Mouse (Mus musculus): ENCODE results near the gene Cd5. TPM values are rescaled to one million over a fixed set of nuclear protein-coding genes. Genes with fewer than 3 reads are reported as not detected.

The Cd5 gene
- total and polyA plus RNA-seq, 3 experiments, result 0.11 to 0.80 (median 0.26) TPM

DNA sequence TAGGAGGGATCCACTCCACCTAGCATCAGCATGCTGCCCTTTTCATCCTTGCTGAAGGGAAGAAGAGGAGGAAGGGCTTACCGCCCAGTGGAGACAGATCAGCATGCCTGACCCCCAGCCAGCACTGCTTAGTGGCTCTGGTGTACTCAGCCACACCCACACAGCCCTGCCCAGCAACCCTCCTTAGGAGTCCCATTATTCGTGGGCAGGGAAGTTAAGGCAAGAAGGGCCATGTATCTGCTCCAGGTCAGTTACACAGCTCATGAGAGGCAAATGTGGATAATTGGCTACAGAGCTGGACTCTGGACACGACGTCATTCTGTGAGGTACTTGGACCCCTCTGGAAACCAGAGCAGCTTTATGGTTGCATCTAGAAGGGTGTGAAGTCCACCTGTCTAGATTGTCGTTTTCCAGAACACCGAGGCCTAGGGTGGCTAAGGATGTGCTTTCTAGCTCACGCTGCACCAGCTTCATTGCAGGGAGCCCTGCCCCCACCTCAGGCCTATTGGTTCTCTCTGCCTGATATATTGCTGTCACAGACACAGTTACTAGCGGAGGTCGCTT is 66.9 kb downstream of the Cd5 start:
- no peak overlapping the region for H3K9ac ChIP-seq (ENCODE audit: low read depth, low read length)
- no peaks in the 10 kb centered on the region for H3K36me3 ChIP-seq (ENCODE audit: control insufficient read depth, insufficient read depth, low read length)
- no peaks in the 10 kb centered on the region for H3K27me3 ChIP-seq (ENCODE audit: control insufficient read depth, insufficient read depth, low read length)
- 79% methylated on average over 9 of the region's 9 CpGs for whole genome bisulfite sequencing
- intact Hi-C loops (cut with DNase I), result no loop called here
- no peak overlapping the region for H3K4me3 ChIP-seq
- no peaks in the 10 kb centered on the region for H3K79me2 ChIP-seq (replicated peaks; ENCODE audit: control insufficient read depth, insufficient read depth, low read length)
- DNase-seq, result no peak
- TF ChIP-seq POLR2A (IDR thresholded peaks at IDR 0.05; ENCODE audit: insufficient read depth, low read depth, low read length) (no peak), CTCF (IDR thresholded peaks at IDR 0.05) (no peak), EP300 (IDR thresholded peaks at IDR 0.05; ENCODE audit: insufficient read depth, low read depth, low read length) (no peak)
- no peaks in the 10 kb centered on the region for H3K4me1 ChIP-seq (ENCODE audit: control insufficient read depth, insufficient read depth, low read length)
- H3K27ac ChIP-seq, result no peak overlapping the region

DNA sequence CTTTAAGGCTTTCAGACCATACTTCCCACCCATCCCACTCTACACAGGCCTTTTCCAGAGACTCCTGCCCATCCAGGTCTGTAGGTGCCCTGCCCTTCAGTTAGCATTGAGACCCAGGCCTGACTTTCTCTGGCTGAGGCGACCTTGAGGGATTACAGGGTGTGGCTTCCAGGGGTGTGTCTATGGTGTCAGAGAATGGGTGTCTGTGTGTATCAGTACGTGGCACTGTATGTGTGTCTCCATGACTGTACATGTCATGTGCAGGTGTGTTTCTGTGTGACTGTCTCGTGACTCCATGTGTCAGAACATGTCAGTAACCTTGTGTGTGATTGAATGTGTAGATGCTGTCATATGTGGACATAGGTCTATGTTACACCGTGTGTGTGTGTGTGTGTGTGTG is 67.5 kb downstream of the Cd5 start:
- no peak overlapping the region for H3K9ac ChIP-seq (ENCODE audit: low read depth, low read length)
- intact Hi-C loops (cut with DNase I), result no loop called here
- no peaks in the 10 kb centered on the region for H3K79me2 ChIP-seq (replicated peaks; ENCODE audit: control insufficient read depth, insufficient read depth, low read length)
- DNase-seq, result no peak
- H3K4me1 ChIP-seq (ENCODE audit: control insufficient read depth, insufficient read depth, low read length), result no peaks in the 10 kb centered on the region
- H3K36me3 ChIP-seq (ENCODE audit: control insufficient read depth, insufficient read depth, low read length), result no peaks in the 10 kb centered on the region
- 86% methylated on average over 4 of the region's 4 CpGs for WGBS
- H3K27ac ChIP-seq, result no peak overlapping the region
- TF ChIP-seq EP300 (IDR thresholded peaks at IDR 0.05; ENCODE audit: insufficient read depth, low read depth, low read length), result no peak
- no peak for TF ChIP-seq POLR2A (IDR thresholded peaks at IDR 0.05; ENCODE audit: insufficient read depth, low read depth, low read length)
- TF ChIP-seq CTCF (IDR thresholded peaks at IDR 0.05), result no peak
- no peaks in the 10 kb centered on the region for H3K27me3 ChIP-seq (ENCODE audit: control insufficient read depth, insufficient read depth, low read length)
- H3K4me3 ChIP-seq, result no peak overlapping the region

Other genes starting within 250 kb of the Cd5 start
- gene Cpsf7, start 213.7 kb downstream of the Cd5 start, total RNA-seq (2021), result 10 to 100 TPM; 23.8 to 25.2 TPM
- gene Cpsf7, start 213.7 kb downstream of the Cd5 start, polyA plus RNA-seq (2012; rRNA removed), result 20.6 and 37.7 TPM in 2 replicates
- gene Sdhaf2, start 212.9 kb downstream of the Cd5 start, total RNA-seq (2021), result 10 to 100 TPM; 65.5 to 77.9 TPM
- 45.7 and 74.6 TPM in 2 replicates for gene Sdhaf2, start 212.9 kb downstream of the Cd5 start, polyA plus RNA-seq (2012; rRNA removed)
- 1 to 10 TPM; 5.5 to 5.8 TPM for gene Tmem216, start 182.8 kb downstream of the Cd5 start, total RNA-seq (2021)
- 13.0 and 19.2 TPM in 2 replicates for gene Tmem216, start 182.8 kb downstream of the Cd5 start, polyA plus RNA-seq (2012; rRNA removed)
- 10 to 100 TPM; 11.3 TPM for gene Cyb561a3, start 161.8 kb downstream of the Cd5 start, total RNA-seq (2021)
- gene Cyb561a3, start 161.8 kb downstream of the Cd5 start, polyA plus RNA-seq (2012; rRNA removed), result 24.3 and 32.2 TPM in 2 replicates
- 1 to 10 TPM; 1.9 to 2.7 TPM for gene Tmem138, start 161.6 kb downstream of the Cd5 start, total RNA-seq (2021)
- gene Tmem138, start 161.6 kb downstream of the Cd5 start, polyA plus RNA-seq (2012; rRNA removed), result 6.2 and 6.7 TPM in 2 replicates
- gene Ddb1, start 133.7 kb downstream of the Cd5 start, total RNA-seq (2021), result 100 to 1,000 TPM; 133 to 153 TPM
- gene Ddb1, start 133.7 kb downstream of the Cd5 start, polyA plus RNA-seq (2012; rRNA removed), result 71.1 and 114 TPM in 2 replicates
- 1 to 10 TPM; 8.2 to 9.6 TPM for gene Tkfc, start 133.3 kb downstream of the Cd5 start, total RNA-seq (2021)
- gene Tkfc, start 133.3 kb downstream of the Cd5 start, polyA plus RNA-seq (2012; rRNA removed), result 7.4 and 9.1 TPM in 2 replicates
- not detected for gene Vwce, start 104.8 kb downstream of the Cd5 start, total RNA-seq (2021)
- gene Vwce, start 104.8 kb downstream of the Cd5 start, polyA plus RNA-seq (2012; rRNA removed), result not detected in 2 replicates
- not detected for gene Pga5, start 60.9 kb downstream of the Cd5 start, total RNA-seq (2021)
- gene Pga5, start 60.9 kb downstream of the Cd5 start, polyA plus RNA-seq (2012; rRNA removed), result not detected in 2 replicates
- gene Vps37c, start 50.3 kb downstream of the Cd5 start, total RNA-seq (2021), result 10 to 100 TPM; 18.6 to 20.7 TPM
- 23.7 and 24.6 TPM in 2 replicates for gene Vps37c, start 50.3 kb downstream of the Cd5 start, polyA plus RNA-seq (2012; rRNA removed)
- gene Cd6, start 91.1 kb upstream of the Cd5 start, total RNA-seq (2021), result under 1 TPM in 1 of 2 experiments, not detected in 1; 0.07 TPM
- 0.44 and 0.76 TPM in 2 replicates for gene Cd6, start 91.1 kb upstream of the Cd5 start, polyA plus RNA-seq (2012; rRNA removed)
- 1 to 10 TPM; 2.1 to 2.3 TPM for gene Slc15a3, start 100.7 kb upstream of the Cd5 start, total RNA-seq (2021)
- 3.9 and 4.9 TPM in 2 replicates for gene Slc15a3, start 100.7 kb upstream of the Cd5 start, polyA plus RNA-seq (2012; rRNA removed)
- 10 to 100 TPM; 10.7 to 12.0 TPM for gene Tmem132a, start 130.9 kb upstream of the Cd5 start, total RNA-seq (2021)
- gene Tmem132a, start 130.9 kb upstream of the Cd5 start, polyA plus RNA-seq (2012; rRNA removed), result 11.1 and 11.5 TPM in 2 replicates
- 100 to 1,000 TPM; 101 to 109 TPM for gene Tmem109, start 143.0 kb upstream of the Cd5 start, total RNA-seq (2021)
- 160 and 196 TPM in 2 replicates for gene Tmem109, start 143.0 kb upstream of the Cd5 start, polyA plus RNA-seq (2012; rRNA removed)
- gene Prpf19, start 156.2 kb upstream of the Cd5 start, total RNA-seq (2021), result 100 to 1,000 TPM; 216 to 243 TPM
- gene Prpf19, start 156.2 kb upstream of the Cd5 start, polyA plus RNA-seq (2012; rRNA removed), result 432 and 512 TPM in 2 replicates
- gene Zp1, start 181.6 kb upstream of the Cd5 start, total RNA-seq (2021), result not detected
- gene Zp1, start 181.6 kb upstream of the Cd5 start, polyA plus RNA-seq (2012; rRNA removed), result not detected in 2 replicates
- gene Ptgdr2, start 198.2 kb upstream of the Cd5 start, total RNA-seq (2021), result not detected
- gene Ptgdr2, start 198.2 kb upstream of the Cd5 start, polyA plus RNA-seq (2012; rRNA removed), result 0.09 and 0.10 TPM in 2 replicates
- gene Ccdc86, start 210.3 kb upstream of the Cd5 start, total RNA-seq (2021), result 1 to 10 TPM; 6.9 to 7.1 TPM
- 3.0 and 3.1 TPM in 2 replicates for gene Ccdc86, start 210.3 kb upstream of the Cd5 start, polyA plus RNA-seq (2012; rRNA removed)
- gene Ms4a10, start 235.7 kb upstream of the Cd5 start, total RNA-seq (2021), result not detected
- not detected in 2 replicates for gene Ms4a10, start 235.7 kb upstream of the Cd5 start, polyA plus RNA-seq (2012; rRNA removed)

Data from heart, adult 2 months (tissue).